Mouse (Mus musculus) cerebellum, adult (tissue): ENCODE results near the gene Larp1.
"Not testable (repeated sequence)": the region's sequence is repeated elsewhere in the genome, so short reads cannot be mapped to it uniquely, and the experiment has no call there.

Experiments used
- ATAC-seq: cut with Nextera tagmentation; 2 replicates; pipeline ENCODE4 v1.9.2; 2017; ENCODE audit warnings: mild to moderate bottlenecking, moderate library complexity, mixed read lengths; ENCODE audit not compliant: insufficient number of reproducible peaks, low FRiP score, low TSS enrichment

Larp1 gene

DNA sequence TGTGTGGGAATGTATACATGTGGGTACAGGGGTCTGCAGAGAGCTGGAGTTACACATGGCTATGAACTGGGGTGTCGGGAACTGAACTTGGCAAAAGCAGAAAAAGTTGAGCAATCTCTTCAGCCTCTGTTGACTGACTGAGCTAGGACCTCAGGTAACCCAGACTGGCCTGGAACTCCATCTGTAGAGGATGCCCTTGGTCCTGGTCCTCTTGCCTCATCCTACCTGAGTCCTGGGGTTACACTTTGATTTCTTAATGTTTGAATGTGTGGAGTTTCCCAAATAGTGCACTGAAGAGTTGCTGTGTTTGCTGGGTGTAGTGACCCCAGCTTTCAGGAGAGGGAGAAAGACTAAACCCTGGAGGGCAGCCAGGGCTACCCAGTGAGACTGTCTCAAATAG lies 86.7 kb downstream of the Larp1 start:
- ATAC-seq, result no peak

DNA sequence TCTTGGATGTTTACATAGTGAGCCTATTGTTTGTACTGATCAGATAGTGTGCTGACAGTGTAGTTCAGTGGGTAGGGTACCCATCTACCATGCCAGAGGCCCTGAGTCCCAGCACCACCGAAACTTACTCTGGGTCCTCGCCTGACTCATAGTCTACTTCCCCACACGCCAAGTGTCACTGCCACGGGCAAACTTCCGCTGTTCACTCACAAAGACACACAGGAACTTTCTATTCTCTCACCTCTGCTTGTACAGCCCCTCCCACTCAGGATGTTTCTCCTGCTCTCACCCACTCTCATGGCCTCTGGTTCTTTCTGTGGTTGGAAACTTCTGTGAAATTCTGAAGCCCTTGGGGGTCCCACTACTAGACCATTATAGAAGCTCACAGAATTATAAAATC lies 87.3 kb downstream of the Larp1 start:
- no peak for ATAC-seq

DNA sequence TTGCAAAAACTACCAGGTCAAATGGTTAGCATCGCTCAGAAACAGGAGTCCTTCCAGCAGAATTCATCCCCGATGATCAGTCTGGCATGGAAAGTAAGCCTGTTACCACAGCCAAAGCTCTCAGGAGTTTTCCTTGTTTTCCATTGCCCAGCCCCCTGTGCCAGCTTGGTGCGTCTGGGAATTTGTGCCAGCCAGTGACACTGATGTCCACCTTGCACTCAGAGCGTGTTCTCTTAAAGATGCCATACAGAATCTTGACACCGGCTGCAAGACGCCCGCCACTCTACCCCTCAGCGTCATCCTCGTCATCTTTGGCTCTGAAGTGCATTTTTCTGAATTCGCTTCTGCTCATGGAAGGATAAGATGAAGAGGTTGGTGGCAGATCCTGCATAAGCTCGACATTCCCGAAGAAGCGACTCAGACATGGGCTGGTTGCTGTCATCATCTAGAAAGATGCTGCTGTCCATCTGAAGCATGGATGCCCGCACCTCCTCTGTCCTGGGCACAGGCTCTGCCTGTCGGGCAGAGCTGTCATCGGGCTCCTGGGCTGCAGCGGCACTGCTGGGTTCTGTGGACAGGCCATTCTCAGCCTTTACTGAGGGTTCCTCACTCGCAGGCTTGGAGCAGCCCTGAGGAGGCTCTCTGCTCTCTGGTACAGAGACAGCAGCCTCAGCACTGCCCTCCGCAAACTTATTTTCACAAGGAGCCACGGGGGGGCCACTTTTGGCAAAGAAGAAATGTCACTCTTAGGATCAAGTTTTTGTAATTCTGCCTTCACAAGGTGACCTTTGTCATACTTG lies 88.2 kb downstream of the Larp1 start:
- ATAC-seq, result peak; percentile 46; the same call in 1 of the 2 replicates

DNA sequence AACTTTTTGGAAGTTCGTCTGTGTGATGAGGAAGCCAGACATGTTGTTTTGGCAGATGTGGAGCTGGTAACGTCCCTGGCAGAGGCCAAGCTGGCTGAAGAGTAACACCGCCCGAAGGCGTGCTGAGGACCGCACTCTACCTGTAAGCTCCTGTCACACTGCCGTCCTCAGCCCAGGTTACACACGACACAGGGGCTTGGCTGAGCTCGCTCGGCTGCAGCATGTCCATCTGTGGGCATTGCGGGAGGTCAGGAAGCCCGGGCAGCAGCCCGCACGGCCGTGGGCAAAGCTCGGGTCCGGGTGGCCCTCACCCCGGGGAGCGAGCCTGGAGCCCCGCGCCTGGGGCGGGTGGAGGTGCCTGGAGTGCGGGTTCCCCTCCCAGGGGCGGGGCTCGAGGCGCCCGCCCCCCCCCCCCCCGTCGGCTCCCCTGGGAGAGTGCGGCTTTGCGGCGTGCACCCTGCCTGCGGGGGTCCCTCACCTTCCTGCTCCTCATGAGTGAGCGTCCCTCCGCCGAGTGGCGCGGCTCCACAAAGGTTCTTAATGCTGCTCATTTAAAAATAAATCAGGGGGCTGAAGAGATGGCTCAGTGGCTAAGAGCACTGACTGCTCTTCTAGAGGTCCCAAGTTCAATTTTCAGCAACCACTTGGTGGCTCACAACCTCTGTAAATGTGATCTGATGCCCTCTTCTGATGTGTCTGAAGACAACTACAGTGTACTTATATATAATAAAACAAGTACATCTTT lies 88.9 kb downstream of the Larp1 start:
- peak; percentile 61; the same call in 1 of the 2 replicates for ATAC-seq

DNA sequence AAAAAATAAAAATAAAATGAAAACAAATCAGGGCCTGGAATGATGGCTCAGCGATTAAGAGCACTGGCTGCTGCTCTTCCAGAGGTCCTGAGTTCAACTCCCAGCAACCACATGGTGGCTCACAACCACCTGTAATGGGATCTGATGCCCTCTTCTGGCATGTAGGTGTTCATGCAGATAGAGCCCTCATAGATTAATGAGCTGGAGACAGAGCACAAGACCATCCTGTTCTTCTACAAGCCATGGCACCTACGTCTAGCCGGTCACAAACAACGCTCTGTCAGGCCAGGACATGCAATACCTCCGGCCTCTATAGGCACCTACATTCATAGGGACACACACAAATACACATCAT lies 89.5 kb downstream of the Larp1 start:
- not testable (repeated sequence) for ATAC-seq

DNA sequence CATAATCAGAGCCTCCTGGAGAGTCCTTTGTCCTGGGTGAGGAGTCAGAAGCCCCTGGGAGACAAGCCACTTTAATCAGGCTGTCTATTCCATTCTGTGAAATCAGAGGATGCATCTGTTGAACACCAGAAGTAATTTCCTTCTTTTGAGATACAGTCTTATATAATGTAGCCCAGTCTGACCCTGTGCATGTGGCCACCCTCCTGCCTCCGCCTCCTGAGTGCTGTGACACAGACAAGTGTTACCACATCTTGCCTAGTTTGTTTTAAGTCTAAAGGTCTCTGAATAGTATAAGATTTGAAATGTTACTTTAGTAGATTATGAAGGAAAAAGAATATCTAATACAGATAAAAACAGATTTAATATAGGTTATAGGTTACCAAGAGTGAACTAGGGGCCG lies 91.1 kb downstream of the Larp1 start:
- ATAC-seq, result no peak

DNA sequence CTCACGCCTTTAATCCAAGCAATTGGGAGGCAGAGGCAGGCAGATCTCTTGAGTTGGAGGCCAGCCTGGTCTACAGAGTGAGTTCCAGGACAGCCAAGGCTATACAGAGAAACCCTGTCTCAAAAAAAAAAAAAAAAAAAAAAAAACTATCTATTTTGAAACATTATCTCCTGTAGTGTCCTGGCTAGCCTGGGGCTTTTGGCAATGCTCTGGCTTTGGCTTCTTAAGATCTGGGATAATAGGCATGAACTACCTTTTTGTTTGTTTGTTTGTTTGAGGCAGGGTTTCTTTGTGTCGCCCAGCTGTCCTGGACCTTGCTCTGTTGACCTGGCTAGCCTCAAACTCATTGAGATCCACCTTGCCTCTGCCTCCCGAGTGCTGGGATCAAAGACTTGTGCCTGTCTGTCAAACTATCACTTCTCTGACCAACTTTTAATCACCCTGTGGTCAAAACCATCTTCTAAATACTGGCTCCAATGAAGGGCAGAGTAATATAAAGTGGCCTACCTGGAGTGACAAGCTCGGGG lies 92.4 kb downstream of the Larp1 start:
- no peak for ATAC-seq

DNA sequence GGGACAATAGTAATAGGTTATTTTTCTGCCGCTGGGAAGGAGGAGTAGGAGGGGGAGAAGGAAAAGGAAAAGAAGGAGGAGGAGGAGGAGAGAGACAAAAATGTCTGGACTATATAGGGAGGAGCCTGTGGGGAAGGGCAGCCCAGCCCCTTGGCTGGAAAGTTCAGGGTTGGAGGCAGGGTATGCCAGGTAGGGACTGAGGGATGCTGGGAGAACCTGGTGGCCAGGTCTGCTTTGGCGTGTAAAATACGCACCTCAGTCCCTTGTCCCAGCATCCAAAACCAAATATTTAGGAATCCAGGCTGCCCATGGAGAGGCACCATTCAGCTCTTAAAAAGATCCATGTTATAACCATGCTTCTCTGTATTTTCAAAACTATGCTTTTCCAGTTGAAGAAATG lies 93.3 kb downstream of the Larp1 start:
- no peak for ATAC-seq

DNA sequence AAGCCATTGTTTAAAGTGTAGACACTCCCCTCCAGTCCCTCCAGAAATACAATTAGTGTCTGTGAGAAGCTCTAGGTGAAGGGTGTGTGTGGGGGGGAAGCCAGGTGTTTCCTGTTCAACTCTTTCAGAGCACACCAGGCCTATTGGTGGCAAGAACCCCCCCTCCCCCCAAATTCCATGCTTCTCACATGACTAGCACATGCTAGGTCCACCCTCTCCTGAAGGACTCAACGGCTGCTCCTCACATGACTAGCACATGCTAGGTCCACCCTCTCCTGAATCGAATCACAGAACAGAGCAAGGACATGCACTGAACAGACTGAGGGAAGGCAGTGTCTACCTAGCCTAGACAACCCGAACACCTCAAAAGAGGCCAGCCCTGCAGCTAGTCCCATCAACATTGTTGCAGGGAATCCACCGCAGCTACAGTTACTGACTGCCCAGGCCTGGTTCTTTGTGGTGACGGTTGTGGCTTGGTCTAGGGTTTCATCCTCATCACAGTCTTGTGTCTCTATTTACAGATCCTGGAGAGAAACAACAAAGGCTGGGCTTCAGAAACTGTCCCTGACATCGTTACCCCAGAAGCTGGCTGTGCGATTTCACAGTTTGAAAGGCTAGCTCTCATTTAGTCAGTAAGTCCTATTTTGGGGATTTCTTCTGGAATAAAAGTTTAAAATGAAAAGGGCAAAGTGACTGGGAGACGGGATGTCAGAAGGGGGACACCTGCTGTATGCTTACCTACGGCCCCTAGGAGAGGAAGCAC lies 93.9 kb downstream of the Larp1 start:
- no peak for ATAC-seq

DNA sequence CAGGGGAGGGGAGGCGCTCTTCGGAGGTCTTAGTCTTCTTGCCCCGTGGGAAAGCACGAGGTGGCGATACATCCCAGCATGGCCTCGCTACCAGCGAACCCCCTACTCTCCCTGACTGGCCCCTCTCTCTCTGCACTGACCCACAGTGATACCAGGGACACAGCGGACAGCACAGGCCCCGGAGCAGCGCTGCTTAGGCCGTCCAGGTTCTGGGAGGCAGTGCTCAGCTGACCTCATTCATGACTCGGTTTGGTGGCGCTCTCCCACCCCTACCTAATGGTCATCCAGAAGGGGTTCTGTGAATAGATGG lies 94.4 kb downstream of the Larp1 start:
- ATAC-seq, result peak; percentile 38

DNA sequence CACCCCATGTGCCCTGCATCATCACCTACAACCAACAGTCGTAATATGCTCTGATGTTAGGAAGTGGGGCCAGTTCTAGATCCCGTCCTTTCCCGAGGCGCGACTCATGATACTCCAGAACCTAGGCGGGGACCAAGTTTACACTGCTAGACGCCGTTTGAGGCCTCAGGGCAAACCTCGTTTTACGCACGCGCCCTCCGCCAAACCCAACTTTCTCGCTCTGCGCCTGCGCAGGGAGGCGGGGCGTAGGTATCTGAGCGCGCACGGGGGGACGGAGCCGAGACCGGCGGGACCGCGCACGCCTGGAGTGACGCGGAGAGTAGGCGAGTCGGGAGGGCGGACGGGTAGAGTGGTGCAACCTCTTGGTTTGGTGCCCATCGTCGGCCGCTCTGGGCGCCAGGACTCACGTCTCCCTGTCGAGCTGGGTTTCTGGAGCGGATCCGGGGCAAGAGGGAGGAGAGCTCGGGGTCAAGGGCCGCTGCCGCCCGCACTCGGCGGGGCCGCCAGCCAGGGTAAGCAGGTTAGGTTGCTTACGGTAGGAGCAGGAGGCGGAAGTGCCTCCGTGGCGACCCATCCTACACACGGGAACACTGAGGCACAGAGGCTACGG lies 94.9 kb downstream of the Larp1 start, which contains the start of gene Cnot8:
Gene Cnot8 (plus strand): TSS at position 457 of the 610 bp plus-strand sequence.
- ATAC-seq, result peak; percentile 95

DNA sequence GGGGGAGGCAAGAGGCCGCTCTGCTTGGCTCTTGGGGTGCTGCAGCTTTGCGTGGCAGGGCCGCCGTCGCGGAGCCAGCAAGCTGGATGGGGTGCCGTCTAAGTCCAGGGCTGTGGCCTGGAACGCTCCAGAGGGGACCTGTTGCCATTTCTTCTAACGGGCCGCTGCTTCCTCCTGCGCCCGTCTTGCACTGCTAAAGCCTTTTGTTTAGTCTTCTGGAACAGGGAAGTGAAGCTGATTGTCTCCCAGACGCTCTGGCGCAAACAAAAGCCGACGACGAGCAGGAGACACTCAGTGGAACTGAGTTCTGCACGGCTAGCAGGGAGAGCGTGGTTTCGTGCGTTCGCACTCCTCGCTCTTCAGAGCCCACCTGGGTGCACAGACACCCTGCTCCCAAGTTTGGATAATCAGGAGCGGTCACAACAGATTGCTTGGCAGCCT lies 95.5 kb downstream of the Larp1 start:
- no peak for ATAC-seq

DNA sequence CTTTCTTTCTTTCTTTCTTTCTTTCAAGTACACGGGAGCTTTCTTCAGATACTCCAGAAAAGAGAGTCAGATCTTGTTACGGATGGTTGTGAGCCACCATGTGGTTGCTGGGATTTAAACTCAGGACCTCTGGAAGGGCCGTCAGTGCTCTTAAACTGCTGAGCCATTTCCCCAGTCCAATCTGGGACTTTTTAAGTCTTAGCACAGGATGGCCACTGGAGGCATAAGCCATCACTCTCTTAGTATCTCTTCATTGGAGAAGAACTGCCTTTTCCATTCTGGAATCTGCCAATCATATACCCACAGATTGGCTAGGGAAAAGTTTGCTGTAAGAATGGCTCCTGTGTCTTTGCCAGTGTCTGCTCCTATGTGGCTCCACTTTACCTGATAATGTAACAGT lies 98.1 kb downstream of the Larp1 start:
- ATAC-seq, result no peak

DNA sequence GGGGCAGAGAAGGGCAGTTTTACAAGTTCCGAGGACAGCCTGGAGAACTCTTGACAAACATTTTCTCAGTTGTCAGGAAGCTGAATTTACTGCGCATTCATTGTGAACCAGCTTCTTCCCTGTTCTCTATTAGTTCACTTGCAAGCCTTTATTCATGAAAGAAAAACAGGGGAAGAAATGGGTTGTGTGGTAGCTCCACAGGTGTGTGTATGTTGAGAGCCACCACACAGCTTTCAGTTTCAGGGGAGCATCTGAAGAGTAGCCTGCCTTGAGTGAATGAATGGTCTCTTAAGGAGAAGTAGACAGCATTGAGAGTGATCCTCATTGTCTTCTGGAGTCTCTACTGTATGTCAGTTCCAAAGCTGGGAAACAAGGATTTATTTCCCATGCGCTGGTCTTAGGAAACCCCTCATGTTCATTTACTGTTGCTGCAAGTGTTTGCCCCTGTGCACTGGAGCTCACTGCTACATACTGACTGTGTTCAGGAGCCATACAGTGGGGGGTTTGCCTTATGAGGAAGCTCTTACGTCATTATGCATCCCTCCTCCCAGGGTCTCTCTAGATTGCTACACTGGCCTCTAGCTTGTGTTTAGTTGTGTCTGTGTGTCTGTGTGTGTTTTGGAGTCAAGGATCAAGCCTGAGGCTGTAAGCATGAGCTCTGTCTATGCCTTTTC lies 98.9 kb downstream of the Larp1 start:
- ATAC-seq, result no peak
